Mouse (Mus musculus) adrenal gland, postnatal 36 days (tissue): Measurements from ENCODE around the gene Mpl. TPM values are rescaled to one million over a fixed set of nuclear protein-coding genes. Genes with fewer than 3 reads are reported as not detected.

ENCODE experiments used
- DNase-seq, 2 experiments: peaks; one replicate each; pipeline ENCODE4 v3.0.0; 2021; ENCODE audit warnings: mixed read lengths in 1 of 2
- long read RNA-seq, 2 experiments: library from polyadenylated mRNA; stranded (forward); transcript quantifications; one replicate each; pipeline ENCODE4 v2.0.0; 2021; ENCODE audit warnings: borderline sequencing depth in 2 of 2
- total RNA-seq, 2 experiments: library from RNA; stranded (reverse); gene quantifications; 2 replicates each; pipeline ENCODE4 v1.2.3; 2021

Gene Mpl
- under 1 TPM in 1 of 2 experiments, not detected in 1; 0.13 TPM for total RNA-seq
- long read RNA-seq, experiment 1: 0 reads
- long read RNA-seq, experiment 2: 0 reads

DNA sequence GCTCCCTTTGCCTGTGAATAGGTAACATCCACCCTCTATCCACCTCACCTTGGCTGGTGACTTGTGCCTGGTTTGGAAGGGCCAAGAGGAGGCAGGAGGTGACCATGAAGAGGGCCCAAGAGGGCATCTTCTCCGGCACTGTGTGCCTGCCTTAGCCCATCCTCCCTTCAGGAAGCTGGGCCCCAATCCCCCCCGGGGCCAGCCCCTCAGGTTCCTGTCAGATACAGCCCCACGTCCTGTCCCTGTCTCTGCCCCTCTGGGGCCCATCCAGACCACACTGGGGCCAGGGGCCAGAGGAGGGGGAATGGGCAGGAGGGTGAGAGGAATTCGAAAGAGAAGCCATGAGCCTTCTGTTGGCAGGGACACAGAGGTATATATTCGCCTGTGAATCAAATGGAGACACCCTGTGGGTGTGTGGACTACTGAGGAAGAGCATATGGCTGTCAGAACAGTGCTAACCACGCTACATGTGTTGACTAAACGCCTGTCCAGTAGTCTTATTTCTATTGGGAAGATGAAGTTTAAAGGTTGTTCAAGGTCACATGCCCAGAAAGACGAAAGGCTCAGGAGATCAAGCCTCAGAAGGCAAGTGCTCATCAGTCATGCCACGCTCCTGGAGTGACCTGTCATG lies at the start of gene Mpl:
Gene Mpl (minus strand): TSS at position 169 of the 631 bp plus-strand sequence.
- DNase-seq: no peak

DNA sequence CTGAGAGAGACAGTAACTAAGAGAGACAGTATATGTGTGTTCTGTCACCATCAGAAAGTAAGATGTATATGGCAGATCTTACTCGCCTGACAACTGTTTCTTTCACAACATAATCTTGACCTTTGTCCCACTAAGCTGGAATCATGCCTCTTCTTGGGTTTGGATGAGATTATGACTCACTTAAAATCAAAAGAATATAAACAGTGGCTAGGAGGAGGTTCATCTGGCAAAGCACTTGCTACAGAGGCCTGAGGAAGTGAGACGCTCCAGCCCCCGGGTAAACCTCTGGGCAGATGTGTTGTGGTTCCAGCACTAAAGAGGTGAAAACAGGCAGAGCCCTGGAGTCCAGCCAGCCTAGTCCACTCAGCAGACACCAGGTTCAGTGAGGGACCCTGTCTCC lies 48.2 kb upstream of the Mpl start:
- DNase-seq: no peak

DNA sequence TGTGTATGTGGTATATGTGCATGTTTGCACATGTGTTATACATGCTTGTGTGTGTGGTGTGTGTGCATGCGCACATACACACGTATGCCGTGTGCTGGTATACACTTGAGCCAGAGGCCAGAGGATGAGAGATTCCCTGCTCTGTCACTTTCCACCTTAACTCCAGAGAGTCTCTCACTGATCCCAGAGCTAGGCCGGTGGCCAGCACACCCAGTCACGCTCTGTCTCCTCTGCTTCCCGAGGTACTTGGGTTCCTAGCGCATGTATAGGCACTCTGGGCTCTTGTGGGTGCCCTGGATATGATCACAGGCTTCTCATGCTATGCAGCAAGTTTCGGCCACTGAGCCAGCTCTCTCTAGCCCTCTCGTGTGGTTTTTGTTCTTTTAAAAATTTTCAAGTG lies 43.5 kb upstream of the Mpl start:
- peak; percentile 5 to 32 for DNase-seq

DNA sequence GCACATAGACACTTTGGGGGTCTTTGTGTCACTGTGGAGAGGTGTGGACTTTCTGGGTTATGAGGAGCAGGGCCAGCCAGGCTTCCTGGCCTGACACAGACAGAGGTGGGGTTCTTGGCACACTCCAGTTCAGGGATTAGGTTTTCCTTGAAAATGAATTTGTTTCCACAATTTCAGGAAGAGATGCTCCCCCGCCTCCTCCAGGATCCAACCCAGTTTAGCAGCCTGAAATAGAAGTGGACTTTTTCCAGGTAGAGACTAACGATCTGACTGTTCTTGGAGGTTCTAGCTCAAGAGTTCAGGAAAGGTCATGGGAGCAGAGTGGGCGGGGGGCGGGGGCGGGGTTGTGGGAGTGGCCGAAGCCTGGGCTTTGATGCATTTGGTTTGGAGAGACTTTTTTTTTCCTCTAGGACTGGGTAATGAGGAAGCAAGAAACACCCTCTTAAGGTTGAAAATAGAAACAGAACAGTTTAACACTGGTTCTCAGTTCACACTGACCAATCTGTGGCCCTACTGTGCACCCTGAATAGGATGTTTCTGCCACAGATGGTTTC lies 42.9 kb upstream of the Mpl start:
- DNase-seq: peak; percentile 5 to 40

DNA sequence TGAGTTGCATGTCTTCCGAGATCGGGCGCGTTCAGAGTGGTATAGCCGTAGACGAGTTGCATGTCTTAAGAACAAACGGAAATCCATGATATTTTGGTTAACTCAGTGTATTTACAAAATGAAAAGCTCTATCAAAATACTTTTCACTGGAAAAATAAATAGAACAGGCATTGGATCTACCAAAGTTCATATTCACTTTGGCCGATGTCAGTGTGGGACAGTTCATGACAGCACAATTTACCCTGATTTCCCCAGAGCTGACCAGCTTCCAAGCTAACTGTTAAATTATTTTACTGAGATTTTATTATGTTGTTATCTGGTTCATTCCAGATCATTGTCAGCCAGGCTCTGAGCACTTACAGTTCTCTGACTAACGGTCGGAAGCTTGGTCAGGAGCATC lies 33.1 kb upstream of the Mpl start:
- no peak for DNase-seq

DNA sequence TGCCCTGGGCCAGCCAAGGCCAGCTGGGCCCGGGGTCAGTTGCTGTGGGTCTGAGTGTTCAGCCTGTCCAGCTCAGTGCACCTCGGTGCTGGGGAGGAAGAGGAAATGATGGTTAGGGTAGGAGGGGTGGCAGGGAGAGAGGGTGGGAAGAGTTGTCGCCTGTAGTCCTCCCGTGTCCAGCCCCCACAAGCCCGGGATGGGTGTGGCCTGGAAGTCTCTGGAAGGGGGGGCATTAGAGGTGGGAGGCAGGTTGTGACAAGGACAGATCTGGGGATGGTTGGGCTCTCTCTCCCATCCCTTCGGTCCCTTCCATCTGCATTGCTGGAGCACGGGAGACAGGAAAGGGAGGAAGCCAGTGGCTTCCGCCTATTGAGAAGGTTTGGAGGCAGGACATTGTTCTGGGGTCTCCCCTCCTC lies 32.4 kb upstream of the Mpl start, which contains the start of gene Tie1:
Gene Tie1 (minus strand): TSS at position 345 of the 416 bp plus-strand sequence.
- peak; percentile 65 to 77 for DNase-seq

DNA sequence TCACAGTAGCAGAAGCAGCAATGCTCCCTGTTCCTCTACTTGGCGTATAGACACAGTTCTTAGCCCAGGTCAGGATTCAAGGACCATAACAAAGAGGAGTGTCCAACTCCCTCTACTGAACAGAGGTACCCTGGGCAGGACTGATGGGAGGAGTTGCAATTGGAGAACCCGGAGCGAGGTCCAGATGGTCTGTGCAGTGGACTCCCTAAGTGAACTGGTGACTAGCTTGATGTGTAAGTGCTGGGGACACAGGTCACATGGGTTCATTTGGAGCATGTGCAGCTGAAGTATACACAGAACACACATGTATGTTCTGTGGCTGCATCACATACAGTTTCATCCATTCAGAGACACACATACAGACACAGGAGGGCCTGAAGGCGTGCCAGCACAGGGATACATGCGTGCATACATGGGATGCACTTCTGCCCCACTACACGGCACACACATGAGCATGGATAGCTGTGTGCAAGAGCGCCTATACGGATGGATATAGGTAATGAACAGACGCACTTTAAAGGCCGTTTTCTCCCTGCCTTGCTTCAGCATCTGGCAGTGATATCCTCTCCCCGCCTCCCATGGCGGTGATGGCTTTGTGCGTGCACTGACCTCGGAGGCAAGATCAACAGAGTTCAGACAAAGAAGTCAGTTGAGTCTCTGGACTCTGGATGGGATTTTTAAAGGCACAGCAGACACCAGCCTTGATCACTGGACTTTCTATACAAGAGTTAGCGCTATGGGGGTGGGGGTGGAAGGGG lies 19.6 kb upstream of the Mpl start:
- no peak for DNase-seq

DNA sequence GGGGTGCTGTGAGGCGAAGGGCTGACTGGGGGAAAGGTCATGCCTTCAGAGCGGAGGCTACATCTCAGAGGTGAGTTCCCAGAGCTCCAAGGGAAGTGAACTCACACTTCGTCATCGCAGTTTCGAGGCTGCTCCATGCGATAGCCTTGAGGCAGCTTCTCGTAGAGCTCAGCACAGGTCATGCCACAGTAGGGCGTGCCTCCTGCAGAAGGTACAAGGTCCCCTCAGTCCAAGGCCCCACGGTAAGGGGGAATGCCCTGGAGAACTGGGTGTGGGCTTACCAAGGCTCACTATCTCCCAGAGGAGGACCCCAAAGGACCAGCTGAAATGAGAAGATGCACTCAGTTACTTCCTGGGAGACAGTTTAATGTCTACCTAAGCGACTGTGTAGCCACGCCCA lies 15.4 kb upstream of the Mpl start:
- DNase-seq: no peak

DNA sequence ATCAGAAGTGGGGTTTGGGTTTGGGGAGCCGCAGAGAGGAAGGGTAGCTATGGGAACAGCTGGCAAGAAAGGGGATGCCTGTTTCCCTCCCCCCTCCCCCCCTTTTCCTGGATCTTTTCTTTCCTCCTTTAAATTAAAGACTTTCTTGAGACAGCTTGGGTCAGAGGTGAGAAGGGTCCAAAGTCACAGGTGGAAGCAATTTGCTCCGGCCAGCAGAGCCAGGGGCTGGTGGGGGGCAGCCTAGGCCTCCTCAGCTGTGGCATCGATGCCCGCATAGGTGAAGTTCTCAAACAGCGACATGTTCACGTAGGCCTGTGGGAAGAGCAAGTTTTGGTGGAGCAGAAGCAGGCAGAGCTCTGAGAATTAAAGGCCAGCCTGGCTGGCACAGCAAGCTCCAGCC lies 14.0 kb upstream of the Mpl start:
- no peak for DNase-seq

DNA sequence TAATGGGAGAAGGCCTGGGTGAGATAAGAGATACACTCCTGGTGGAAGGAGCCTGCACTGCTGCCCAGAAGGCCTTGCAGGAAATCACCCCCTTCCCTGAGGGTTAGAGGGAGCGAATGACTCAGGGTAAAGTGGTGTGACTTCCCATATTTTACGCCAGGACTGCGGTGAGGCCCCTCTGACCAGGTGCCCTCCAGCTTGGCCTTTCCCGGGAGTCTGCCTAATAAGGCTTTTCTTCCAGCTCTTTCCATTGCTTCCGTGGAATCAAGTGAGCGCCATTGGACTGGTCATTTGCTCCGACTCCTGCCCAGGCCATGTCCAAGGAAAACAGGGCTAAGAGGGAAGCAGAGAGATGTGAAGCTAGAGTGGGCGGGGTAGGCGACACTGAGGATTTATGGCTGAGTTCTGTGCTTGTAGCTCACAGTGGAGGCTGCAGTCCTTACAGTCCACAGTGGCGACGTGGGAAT lies 8.4 kb upstream of the Mpl start:
- peak; percentile 2 to 22 for DNase-seq

DNA sequence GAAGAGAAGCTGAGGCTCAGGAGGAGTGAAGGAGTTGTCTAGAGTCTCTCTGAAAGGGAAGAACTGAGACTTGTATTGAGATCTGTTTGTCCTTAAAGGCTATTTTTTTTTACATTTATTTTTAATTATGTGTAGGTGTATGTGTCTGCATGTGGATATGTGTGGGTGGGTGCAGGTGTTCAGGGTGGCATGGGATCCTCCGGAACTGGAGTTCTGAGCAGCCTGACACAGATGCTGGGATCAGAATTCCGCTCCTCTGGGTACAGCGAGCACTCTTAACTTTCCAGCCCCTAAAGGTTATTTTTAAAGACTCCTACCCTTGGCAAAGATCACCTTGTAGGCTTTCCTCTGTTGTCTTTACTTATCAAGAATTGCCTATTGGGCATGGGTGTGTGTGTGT lies 7.6 kb upstream of the Mpl start:
- DNase-seq: no peak

DNA sequence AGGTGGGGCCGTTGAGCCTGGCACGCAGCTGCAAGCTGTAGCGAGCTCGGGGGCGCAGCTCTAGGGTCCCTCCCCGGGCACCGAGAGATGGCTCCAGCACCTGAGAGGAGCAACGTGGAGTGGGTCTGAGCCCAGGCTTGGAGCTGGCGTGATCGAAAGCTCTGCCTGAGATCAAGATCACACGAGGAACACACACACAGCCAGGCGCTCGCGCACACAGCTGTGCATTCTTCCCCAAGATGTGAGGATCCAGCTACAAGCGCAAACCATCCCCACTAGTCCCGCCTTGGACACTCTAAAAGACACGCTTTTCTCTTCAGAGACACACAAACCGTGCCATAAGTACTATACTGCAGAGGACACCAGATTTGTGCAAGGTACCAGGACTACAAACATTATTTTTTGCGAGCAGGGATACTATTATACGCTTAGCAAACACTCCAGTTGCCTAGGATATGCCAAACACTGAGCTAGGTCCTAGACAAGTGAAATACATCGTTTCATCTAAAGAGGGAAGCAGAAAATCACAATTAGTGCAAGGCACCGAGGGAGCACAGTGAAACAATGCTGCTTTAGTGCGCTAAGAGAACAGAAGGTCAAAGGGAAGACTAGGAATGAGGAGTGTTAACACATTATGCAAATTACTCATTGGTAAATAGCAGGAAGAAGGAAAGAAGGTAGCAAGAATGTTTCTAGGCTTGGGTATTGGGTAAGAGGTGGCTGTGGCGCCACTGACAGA lies 10.7 kb downstream of the Mpl start:
- no peak for DNase-seq

DNA sequence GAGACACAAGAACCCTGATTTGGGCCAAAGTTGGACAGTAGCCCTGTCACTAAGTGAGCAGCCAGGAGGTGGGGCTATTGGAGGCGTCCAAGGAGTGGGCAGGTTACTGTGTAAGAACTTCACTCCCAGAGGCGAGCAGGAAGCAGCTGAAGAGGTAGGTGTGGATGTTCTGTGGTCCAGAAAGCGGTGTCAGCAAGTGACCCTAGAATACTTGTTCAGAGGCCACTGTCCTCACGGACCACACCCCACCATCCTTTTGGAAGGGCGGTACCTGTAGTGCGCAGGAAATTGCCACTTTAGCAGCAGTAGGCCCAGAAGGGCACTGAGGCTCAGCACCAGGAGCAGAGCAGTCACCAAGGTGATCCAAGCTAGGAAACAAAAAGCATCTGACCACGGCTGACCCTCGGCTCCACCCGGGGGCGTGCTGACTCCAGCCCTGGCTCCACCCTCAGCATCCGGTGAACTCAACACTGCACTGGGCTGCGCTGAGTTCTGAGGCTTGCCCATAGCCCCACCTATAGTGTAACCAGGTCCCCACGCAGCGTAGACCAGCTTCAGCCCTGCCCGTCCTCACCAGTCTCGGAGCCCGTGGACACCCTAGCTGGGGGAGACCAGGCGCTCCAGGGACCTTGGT lies 11.4 kb downstream of the Mpl start:
- DNase-seq: peak; percentile 41 to 64

DNA sequence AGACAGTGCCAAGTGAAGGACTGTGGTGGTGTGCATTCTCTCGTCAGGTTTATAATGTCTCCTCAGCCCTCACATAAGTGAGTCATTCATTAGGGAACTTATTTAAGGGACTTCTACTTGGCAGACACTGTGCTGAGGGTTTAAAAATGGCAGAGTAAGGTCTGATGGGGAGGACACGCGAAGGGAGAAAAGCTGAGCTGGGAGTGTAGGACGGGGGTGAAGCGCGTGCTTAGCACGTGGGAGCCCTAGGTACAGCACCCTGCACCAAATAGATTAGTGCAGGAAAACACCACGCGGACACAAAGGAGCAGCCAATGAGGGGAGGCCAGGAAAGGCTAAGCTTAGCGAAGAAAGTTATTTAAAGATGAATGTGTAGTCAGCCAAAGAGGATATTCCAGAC lies 12.2 kb downstream of the Mpl start:
- no peak for DNase-seq

DNA sequence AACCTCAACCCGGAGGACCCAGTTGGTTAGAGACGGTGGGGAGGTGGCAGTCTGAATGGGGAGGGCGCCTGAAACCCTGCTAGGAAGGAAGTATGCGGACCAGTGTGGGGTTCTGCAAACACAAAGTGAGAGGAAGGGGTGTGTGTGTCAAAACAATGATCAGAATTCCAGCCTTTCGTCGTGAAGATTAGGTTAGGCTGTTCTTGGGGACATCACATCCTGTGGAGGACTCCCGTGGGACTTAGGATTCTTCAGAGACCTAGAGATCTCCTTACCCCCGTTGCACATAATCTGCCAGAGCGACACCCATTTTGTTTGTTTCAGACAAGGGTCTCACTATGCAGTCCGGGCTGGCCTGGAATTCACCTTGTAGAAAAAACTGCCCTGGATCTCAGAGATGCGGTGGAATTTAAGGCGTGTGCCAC lies 19.5 kb downstream of the Mpl start:
- DNase-seq: peak in 1 of 2 experiments; percentile 18

DNA sequence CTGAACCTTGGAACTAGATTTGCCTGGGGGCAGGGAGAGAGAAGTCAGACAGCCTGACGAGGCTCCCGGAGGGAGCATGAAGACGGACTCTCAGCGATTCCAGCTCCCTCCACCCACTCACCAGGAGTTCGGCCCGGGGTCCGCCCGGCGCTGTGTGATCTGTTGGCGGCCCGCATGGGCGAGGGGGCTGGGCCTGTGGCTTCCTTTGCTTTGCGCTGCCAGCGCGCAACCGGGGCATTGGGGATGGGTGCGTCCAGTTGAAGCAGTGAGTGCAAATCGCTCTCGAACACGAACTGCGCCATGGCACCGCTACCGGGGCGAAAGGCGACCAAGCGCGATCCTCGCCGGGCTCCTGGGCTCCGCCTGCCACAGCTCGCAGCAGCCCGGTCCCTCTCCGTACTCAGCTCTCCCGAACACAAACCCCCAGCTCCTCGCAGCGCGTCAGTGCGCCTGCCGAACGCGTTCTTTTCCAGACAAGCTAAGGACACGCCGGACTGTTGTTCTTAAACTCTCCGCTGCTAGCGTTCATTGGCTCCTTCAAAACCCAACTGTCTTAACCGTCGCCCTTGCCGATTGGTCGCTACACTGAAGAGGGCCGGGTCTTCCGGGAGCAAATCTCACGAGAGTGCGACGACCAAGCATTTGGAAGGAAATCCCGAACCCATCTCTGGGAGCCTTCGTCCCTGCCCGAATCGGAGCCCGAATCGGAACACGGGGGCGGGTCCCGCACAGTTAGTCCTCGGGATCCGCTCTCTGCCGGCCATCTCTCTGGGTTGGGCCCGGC lies 20.3 kb downstream of the Mpl start, which contains the start of gene Cdc20:
Gene Cdc20 (minus strand): TSS at position 533 of the 784 bp plus-strand sequence.
- peak; percentile 91 to 92 for DNase-seq

DNA sequence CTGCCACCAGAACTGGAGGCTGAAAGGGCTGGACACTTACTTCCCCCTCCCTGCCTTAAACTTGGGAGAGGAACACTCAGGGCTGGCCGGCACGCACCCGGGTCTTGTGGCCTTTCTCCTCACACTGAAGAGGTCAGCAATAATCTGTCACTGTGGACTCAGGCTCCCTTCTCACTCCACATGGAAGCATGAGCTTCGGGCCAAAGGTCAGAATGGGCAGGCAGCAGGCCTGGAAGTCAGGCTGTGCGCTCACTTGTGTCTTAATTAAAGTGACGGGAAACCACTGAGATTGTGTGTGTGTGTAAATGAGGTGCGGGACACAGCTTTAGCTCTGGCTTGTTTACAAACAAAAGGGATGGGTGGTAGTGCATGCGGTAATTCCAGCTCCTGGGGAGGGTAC lies 25.0 kb downstream of the Mpl start:
- DNase-seq: no peak

DNA sequence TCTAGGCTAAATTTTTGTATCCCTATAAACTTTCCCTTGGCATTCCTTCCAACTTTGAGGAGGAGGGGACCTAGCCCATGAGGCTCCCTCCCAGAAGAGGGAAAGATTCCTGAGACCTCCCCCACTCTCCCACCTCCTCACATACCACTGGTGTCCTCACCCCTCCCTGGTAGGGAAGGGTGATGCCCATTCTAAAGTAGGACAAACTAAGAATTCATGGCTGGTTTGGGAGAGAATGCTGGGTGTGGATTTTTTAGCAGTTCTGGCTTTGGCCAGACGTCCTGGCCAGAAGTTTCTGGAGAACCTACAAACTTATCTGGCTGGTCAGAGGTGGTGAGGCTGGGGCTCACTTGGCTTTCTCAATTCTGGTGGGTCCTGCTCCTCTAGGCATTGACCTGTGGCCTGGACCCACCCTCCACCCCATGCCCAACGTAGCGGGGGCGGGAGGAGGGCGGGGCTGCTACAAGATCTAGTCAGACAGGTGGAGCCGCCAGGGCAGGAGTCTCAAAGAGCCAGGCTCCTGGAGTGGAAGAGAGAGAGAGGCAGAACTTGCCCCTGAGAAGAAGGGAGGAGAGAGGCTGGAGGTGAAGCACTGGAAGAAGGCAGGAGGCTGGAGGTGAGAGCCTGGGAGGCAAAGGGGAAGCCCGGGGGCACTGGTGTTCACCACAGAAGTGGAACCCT lies 28.0 kb downstream of the Mpl start:
- no peak for DNase-seq

DNA sequence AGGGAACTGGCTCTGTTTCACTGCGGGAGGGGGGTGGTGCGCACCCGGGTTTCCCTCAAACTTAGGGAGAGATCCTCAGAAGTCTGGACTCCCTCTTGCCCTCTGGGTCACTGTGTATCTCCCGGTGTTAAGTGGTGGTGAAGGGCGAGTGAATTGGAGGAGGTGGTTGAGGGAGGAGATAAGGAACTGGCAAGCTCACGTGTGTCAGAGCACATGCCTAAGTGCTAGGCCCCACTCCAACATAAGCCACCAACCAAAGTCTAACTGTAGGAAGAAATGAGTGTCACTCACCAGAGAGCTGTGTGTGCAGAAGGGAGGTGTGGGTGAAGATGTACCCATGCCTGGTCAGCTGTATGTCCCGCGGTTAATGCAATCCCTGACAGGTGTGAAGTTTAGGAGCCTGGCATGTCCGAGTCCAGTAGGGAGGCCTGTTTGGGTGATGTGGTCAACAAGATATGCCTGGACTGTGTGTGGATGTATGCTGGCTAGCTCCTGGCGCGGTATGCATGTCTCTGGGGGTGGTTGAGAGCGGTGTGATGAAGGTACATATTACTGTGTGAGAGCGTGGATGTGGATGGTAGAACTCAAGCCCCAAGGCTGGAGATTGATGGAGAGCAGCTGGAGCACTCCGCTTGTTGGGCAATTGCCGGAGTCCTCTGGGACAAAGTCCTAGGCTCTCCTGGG lies 28.6 kb downstream of the Mpl start:
- no peak for DNase-seq
